Mouse (Mus musculus) thymus, postnatal 14 days (tissue): ENCODE results near the gene Pde4b.

Source experiments
- DNase-seq: peaks from one replicate; pipeline ENCODE4 v3.0.0; 2021

Gene Pde4b

DNA sequence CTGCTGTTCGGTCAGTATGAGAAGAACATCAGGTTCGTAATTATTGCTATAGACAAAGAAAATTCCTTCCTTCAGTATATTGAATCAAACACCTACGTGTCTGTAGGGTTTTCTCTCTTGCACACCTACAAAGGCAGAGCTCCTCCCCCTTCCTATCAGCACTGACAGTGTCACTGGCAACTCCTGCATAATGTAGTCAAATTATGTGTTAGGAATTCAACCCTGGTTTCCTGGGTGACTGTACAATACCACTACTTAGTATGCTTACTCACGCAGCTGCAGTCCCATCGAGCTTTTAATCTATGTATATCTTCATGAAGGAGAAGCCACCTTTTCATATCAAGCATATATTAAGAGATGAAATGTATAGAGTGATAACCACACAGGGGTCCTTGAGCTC is 99.5 kb downstream of the Pde4b start:
- no peak for DNase-seq

DNA sequence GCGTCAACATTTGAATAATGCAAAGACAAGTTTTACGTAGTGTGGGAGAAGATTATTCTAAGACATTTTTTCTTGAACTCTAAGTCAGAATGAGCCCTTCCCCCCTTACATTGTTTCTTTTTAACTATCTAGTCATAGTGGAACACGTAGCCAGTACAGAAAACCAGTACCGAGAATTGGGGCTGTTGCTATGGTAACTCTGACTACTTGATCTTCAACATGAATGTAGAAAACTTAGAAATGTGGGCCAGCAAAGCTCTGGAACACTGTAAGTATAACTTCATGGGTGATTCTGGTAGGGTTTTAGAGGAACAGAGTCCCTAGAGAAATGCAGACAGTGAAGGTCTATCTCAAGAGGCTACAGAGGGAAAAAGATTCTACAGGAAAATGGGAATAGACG is 110.4 kb downstream of the Pde4b start:
- no peak for DNase-seq

GRCm38 (mm10) chr4:102209773-102210172 is 122.4 kb downstream of the Pde4b start:
- no peak for DNase-seq

GRCm38 (mm10) chr4:102226700-102227099 is 139.4 kb downstream of the Pde4b start:
- DNase-seq: peak; percentile 9

DNA sequence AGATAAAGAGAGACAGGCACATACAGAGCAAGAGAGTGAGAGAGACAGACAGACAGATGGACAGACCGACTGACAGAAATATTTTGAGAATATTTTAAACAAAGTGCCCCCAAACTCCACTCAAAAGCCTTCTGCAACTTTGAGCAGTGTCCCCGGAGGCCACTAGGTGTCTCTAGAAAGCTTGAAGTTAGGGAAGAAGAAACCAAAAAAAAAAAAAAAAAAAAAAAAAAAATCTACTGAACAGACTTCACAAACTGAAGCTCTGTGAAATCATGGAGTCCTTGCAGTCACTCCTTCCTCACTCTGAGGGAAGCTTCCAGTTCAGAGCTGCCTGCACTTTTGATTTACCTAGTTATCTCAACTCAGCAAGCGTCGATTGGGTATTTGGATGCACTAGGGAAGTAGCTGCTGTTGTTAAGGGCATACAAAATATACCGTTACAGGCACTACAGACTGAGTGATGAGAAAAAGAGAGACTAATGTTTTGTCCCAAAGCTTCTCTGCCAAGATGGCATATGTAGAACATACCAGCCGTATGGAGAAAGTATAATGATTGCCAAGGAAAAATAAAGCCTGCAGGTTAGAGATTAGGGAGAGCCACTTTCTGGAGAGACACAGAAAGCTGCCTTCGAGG is 141.7 kb downstream of the Pde4b start:
- DNase-seq: peak; percentile 9

DNA sequence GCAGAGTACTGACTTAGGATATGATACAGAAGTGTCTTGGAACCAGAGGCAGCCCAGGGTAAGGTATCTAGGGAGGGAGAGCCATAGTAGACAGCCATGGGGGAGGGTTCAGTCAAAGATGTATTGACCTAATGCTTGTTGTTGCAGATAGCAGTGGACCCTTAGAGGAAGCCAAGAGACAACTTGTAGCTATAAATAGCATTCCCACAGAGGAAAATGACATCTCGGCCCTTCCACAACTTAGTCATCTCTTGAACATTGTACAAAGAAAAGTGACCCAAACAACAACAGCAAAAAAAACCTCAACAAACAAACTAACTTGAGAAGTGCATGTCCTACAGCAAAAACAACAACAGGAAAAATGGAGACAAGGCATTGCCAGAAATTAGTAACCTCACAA is 143.6 kb downstream of the Pde4b start:
- no peak for DNase-seq

DNA sequence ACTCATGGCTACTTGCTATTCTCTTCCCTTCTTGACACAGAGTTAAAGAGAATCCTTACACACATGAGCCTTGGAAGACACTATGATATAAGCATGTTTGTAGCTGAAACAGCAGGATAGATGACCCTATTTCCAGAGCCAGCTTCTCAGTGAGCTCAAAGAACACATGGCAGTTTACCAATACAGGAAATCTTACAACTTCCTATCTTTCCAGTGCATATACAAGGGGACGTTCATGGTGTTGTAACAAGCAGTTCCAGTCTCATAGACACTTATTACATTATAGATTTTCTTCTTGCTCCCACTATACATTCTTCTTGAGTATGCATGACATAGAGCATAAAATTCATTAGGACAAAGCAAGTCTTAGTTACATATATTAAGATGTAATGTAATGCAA is 146.3 kb downstream of the Pde4b start:
- no peak for DNase-seq

DNA sequence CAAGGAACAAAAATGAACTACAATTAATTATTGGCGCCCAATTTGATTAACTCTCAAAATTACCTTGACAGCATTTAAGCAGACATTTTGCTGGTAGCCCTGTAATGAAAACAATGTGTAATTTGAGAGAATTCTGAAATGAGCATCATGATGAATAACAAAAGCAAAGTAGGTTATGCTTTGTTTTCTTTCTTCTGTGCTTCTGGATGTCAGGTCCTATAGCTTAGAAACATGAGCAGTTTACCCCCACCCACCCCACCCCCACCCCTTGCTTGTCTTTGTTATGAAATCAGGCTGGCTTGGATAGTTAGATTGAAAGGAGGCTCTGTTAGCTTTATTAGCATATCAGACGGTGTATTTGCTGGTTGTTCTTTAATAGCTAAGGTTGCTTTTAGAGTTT is 147.8 kb downstream of the Pde4b start:
- DNase-seq: no peak

DNA sequence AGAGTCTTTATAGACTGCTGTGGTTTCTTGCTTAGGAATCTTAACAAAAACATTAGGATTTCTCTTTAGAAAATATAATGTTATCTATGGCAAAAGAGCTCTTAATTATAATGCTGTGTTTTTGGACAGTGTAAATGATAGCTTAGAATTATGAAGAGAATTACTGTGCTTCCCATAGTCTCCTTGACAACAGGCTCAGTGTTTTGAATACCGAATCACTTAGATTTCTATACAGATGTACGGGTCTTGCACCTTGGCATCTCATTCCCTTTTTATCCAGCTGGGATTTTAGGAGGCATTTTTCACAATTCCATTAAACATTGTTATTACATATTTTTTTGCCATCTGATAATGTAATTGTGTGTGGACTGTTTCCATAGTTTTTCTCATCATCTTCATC is 151.8 kb downstream of the Pde4b start:
- no peak for DNase-seq

DNA sequence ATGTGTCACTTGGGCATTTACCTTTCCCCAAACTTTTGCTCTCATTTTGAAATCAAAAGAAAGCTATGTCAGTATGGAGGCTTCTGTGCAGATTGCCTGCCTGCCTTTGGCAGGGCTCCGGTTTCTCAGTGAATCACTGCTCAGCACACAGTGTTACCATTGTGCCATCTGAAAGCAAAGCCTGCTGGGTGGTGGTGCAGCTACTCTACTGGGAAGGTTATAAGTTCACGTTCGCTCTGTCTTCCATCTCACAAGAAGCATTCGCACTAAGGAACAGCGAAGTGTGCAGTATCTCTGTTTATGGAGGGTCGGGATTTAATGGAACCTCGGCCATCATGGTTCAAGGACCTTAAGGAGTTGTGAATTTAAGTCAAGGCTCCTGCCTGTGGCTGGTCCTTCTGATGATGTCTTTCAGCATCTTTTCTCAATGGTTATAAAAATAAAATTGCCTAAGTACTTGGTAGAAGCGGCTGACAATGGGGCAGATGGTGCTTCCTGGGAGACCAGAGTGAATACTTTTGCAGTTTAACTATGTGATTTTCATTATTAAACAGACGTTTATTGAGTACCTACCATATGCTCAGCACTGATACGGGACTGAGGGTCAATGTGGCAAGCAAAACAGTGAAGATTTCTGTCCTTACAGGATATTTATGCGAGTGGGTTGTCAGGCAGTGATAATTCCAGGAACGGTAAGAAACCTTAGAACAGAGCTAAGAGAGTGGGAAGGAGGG is 152.5 kb downstream of the Pde4b start:
- DNase-seq: no peak

GRCm38 (mm10) chr4:102240754-102241427 is 153.5 kb downstream of the Pde4b start:
- no peak for DNase-seq

- no peak for DNase-seq
Observed at GRCm38 (mm10) chr4:102253994-102254393, 166.7 kb downstream of the Pde4b start.

- DNase-seq: no peak
Observed at GRCm38 (mm10) chr4:102254466-102255294, 167.3 kb downstream of the Pde4b start.

- no peak for DNase-seq
Observed at GRCm38 (mm10) chr4:102255295-102255670, 167.9 kb downstream of the Pde4b start.

GRCm38 (mm10) chr4:102256170-102256960 is 169.0 kb downstream of the Pde4b start:
- no peak for DNase-seq

GRCm38 (mm10) chr4:102260216-102260615 is 172.9 kb downstream of the Pde4b start:
- DNase-seq: no peak

DNA sequence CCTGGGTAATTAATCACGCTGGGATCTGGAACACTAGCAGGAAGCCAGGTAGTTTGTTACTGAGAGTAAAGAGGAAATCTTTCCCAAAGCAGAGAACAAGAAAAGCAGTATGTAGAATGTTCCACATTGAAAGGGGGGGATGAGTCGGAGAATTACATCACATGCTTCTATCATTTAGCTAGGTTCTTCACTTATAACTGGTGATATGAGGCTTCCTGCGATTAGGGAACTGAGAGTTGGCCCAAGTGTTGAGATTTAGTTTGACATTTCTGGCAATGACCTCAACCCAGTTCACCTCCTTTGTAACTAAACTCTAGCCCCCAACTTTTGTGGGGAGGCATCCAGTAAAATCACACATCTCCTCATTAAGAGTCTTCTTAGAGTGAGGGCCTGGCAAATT is 185.0 kb downstream of the Pde4b start:
- no peak for DNase-seq

DNA sequence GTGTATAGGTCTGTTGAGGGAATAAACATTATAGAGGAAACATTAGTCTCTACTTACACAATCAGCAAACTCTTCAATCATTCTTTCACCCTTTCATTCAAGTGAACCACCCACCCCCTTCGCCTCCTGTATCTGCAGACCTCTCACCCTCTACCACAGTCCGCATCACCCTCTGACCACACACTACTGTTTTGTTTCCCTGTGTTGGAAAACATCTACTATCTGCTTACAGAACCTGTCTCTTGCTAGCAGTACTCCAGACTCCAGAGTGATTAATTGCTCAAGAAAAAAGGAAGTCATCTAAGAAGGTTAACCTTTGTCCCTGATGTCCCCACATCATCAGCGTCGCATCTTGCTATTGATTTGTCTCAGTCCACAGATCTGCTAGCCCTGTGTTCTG is 185.4 kb downstream of the Pde4b start:
- DNase-seq: no peak

DNA sequence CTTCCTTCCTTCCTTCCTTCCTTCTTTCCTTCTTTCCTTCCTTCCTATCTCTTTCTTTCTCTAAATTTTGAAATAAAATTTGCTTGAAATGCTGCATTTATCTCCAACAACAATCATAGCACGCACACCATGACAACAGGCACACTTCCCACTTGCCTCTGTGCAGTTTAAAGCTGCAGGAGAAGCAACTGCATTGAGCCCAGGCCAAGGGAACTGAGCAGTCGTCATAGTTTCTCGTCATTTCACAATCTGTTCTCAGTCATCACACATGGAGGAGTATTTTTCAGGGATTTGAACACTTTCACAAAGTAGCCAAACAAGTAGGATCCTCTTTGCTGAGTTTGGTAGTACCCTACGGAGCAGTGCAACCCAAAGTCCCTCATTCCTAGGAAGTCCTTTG is 188.4 kb downstream of the Pde4b start:
- no peak for DNase-seq

DNA sequence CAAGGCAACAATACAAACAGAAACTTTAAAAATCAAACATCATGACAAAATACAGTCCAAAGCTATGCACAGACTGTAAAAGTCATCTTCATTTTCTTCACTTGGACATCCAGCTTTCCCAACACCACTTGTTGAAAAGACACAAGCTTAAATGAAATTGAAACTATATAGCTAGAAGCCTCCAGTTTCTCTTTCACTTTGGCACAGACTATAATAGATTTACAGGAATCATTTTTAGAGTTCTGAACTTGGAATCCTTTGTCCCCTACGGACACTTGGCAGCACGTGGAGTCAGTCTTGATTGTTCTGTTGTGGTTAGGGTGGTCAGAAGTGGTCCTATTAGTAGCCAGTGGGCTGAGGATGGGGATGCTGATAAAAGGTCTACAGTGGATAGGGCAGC is 191.6 kb downstream of the Pde4b start:
- DNase-seq: no peak

DNA sequence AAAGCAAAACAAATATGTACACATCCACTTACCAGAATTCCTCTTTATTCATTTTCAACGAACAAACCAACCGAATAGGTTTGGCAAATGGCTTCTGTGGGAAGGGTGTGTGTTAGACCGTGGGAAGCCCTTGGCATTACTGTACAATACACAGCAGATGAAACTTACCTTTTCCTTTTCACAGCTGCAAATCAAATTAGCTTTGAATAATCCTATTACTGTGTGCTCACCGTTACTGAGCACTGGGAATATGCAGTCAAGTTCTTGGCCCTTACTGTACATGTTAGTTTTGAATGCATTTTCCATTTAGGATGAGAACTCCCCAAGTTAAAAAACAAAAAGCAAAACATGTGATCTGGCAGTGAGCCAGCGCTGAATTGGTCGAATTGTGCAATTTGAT is 199.8 kb downstream of the Pde4b start:
- no peak for DNase-seq

DNA sequence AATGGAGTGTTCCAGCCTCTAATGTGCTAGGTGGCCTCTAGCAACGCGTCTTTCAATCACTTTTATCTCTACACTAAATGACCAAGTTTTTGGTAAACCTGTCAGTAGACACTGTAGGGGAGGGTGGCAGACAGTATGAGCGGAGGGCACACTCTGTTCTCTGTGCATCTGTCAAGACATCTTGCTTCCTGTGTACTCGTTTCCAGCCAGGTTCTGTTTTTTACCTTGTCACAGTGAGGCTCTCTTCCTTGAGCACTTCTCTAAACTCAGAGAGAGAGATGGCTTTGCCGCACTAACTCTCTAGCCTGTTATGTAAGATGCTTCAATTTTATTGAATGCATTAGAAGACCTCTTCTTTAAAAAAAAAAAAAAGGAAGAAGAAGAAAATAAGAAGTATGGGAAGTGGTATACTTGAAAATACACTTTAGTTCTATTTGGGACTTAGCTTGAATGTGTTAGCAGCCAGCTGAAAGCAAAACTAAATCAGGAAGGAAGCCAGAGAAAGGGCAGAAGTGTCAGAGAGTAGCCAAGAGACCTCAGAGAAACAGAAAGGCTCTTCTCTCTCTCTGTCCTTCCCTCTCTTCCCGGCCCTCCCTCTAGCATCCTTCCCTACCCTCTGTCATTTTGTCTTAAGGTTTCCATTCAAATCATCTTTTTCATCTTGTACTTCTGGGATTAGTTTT is 202.8 kb downstream of the Pde4b start:
- DNase-seq: no peak
